Mouse (Mus musculus) stomach, embryonic 15.5 days (tissue): ENCODE results near the gene Galr2. TPM values are rescaled to one million over a fixed set of nuclear protein-coding genes. Genes with fewer than 3 reads are reported as not detected.

ENCODE experiments used
- ATAC-seq: fragments of 200-750 bp; cut with Nextera tagmentation; 2 replicates; pipeline ENCODE4 v1.8.0; 2017; ENCODE audit warnings: low read depth, moderate number of reproducible peaks, moderate TSS enrichment; ENCODE audit not compliant: insufficient read depth, low FRiP score
- H3K27ac ChIP-seq: fragments of 300-500 bp; sonication (generic); 2 replicates; pipeline ENCODE4 v1.5.1; 2015; ENCODE audit warnings: mild to moderate bottlenecking, inconsistent platforms
- H3K27me3 ChIP-seq: fragments of 300-500 bp; sonication (generic); replicated peaks from 2 replicates; pipeline ENCODE4 v1.6.1; 2015; ENCODE audit warnings: inconsistent platforms
- H3K36me3 ChIP-seq: fragments of 300-500 bp; sonication (generic); 2 replicates; pipeline ENCODE4 v1.6.1; 2015; ENCODE audit warnings: inconsistent platforms
- H3K4me1 ChIP-seq: fragments of 300-500 bp; sonication (generic); 2 replicates; pipeline ENCODE4 v1.6.1; 2015; ENCODE audit warnings: inconsistent platforms
- H3K4me2 ChIP-seq: fragments of 300-500 bp; sonication (generic); 2 replicates; pipeline ENCODE4 v1.6.1; 2015; ENCODE audit warnings: mild to moderate bottlenecking, inconsistent platforms
- H3K4me3 ChIP-seq: fragments of 300-500 bp; sonication (generic); replicated peaks from 2 replicates; pipeline ENCODE4 v1.5.1; 2015; ENCODE audit warnings: inconsistent platforms
- H3K9ac ChIP-seq: fragments of 300-500 bp; sonication (generic); 2 replicates; pipeline ENCODE4 v1.6.1; 2015; ENCODE audit warnings: inconsistent platforms
- H3K9me3 ChIP-seq: fragments of 300-500 bp; sonication (generic); 2 replicates; pipeline ENCODE4 v1.6.1; 2016; ENCODE audit warnings: inconsistent platforms
- WGBS: fragments of 180-500 bp; shearing (Covaris S2); methylation state at CpG from one replicate; pipeline ENCODE4 v1.1.7; 2015; 5-methylcytosine and 5-hydroxymethylcytosine counted together
- polyA plus RNA-seq: library from polyadenylated mRNA; unstranded; fragments of >200 nt; fragmentation: Nextera tagmentation; extraction: Ambion mirVana; gene quantifications from 2 replicates; pipeline ENCODE4 v1.2.1, GENCODE M21; 2015

Gene Galr2
- 0.15 and 0.35 TPM in 2 replicates for polyA plus RNA-seq

DNA sequence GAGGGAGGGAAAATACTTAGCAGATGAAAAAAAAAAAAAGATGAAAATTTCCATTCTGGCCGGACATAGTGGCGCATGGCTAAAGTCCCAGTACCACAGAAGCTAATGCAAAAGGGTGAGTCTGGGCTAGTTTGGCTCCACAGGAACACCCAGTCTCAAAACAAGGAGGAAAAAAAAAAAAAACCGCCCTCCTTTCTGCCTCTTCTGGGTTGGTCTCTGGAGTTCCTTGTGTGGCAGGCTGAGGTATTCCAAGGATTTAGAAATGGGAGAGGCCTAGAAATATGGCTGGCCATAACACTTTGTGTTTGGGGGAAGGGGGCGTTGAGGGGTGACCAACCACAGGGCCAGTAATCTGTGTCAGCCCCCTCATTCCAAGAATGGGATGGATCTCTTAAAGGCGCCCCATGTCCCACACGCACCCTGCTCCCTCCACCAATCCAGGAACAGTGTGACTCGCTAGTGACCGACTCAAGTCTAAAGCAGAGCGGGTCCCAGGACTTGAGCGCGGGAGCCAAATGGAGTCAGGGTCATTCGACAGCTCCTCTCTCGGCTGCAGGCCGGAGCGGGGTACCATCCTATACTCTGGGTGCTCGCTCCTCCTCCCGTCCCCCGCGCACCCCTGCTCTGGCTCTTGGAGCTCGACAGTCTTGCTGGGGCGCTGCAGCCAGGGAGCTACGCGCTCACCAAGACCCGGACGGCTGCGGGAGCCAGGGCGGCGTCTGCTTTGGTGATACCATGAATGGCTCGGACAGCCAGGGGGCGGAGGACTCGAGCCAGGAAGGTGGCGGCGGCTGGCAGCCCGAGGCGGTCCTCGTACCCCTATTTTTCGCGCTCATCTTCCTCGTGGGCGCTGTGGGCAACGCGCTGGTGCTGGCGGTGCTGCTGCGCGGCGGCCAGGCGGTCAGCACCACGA, at the start of gene Galr2:
Gene Galr2 (plus strand): TSS at position 189 of the 913 bp plus-strand sequence.
- H3K9me3 ChIP-seq: no peaks in the 10 kb centered on the region
- peak; percentile 21; the same call in 1 of the 2 replicates for ATAC-seq
- no peak within 1 kb of the TSS for H3K9ac ChIP-seq
- H3K4me2 ChIP-seq: peak within 1 kb of the TSS; percentile 59
- peak within 1 kb of the TSS; percentile 27 for H3K4me3 ChIP-seq
- peaks cover 22% of the 10 kb centered on the region for H3K4me1 ChIP-seq
- 8% methylated on average over 48 of the region's 48 CpGs for WGBS
- no peak within 1 kb of the TSS for H3K27ac ChIP-seq
- H3K27me3 ChIP-seq: peaks cover 51% of the 10 kb centered on the region
- no peaks in the 10 kb centered on the region for H3K36me3 ChIP-seq

DNA sequence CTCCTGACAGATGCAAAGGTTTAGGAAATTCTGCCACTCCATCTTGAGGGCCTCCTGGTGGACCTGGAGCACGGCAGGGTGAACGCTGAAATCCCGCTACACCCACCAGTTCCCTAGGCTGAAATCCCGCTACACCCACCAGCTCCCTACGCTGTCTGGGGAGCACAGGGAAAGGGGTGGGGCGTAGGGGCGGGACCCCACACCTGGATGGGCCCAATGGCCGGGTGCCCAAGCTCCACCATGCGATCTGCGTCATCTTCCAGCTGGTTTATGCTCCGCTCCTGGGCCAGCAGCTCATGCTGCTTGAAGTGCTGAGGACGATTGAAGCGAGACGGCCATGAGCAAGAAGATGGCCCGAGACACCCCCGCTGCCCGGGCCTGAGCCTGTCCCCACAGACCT, 48.3 kb upstream of the Galr2 start:
- Histone ChIP-seq H3K9ac (no peak overlapping the region), H3K27ac (no peak overlapping the region), H3K4me3 (no peak overlapping the region), H3K4me1 (peaks cover 24% of the 10 kb centered on the region), H3K9me3 (no peaks in the 10 kb centered on the region), H3K4me2 (0 out of 2 replicates have a peak overlapping the region, but pooled peaks have one; percentile 5), H3K27me3 (no peaks in the 10 kb centered on the region), H3K36me3 (no peaks in the 10 kb centered on the region)
- 43% methylated on average over 17 of the region's 17 CpGs for WGBS
- no peak for ATAC-seq

DNA sequence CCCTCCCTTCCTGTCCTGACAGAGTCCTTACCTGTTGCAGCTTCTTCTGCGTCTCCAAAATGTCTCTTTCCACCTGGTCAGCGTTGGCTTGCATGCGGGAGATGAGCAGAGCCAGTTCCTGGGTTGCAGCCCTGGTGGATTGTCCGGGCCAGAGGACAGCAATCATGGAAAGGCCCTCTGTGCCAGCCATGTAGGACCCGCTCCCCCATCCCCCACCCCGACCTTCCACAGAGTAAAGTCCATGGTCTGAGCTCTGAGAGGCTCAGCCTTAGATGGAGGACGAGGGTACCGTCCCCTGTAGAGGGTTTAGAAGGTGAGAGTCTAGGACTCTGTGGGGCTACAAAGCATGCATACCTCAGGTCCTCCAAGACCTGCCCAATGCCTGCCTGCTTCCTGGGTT, 45.8 kb upstream of the Galr2 start:
- no peak for ATAC-seq
- Histone ChIP-seq H3K36me3 (no peaks in the 10 kb centered on the region), H3K27ac (no peak overlapping the region), H3K9me3 (no peaks in the 10 kb centered on the region), H3K4me3 (no peak overlapping the region), H3K4me2 (no peak overlapping the region), H3K9ac (no peak overlapping the region), H3K27me3 (no peaks in the 10 kb centered on the region), H3K4me1 (peaks cover 14% of the 10 kb centered on the region)
- 85% methylated on average over 8 of the region's 8 CpGs for WGBS

DNA sequence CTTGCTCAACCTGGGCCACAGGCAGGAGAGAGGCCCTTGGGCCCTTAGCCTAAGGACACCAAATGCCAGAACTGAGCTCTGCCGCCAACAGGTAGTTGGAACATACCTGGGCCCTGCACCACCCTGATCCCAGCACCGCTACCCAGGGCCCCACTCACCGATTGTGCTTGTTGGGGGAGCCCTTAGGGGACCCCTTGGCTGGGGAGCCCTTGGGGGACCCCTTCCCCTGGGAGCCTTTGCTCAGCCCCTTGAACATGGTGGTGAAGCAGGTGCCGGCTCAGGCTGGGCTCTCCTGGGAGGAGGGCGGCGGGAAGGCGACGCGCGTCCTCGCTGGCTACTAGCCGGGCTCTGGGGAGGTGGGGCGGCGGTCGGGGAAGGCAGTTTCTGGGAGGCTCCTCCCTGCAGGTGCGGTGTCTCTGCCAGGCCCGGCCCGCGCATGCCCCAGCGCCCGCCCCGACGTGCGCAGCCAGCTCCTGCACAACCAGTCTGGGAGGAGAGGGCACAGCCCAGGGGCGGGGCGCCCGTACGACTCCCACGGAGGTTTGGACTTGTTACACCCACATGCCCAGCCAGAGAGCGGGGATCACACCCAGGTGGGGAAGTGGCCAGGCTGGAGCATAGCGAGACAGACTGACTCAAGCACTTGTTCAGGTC, 42.9 kb upstream of the Galr2 start, which contains the start of gene Evpl:
Gene Evpl (minus strand): TSS at position 336 of the 654 bp plus-strand sequence.
- Histone ChIP-seq H3K9ac (no peak within 1 kb of the TSS), H3K4me3 (peak within 1 kb of the TSS; percentile 40), H3K4me2 (peak within 1 kb of the TSS; percentile 47), H3K9me3 (no peaks in the 10 kb centered on the region), H3K36me3 (0 out of 2 replicates have a peak, but pooled peaks cover 2% of the 10 kb centered on the region), H3K4me1 (peaks cover 3% of the 10 kb centered on the region), H3K27me3 (no peaks in the 10 kb centered on the region), H3K27ac (peak within 1 kb of the TSS; percentile 60)
- ATAC-seq: peak; percentile 93
- WGBS: 14% methylated on average over 26 of the region's 31 CpGs

DNA sequence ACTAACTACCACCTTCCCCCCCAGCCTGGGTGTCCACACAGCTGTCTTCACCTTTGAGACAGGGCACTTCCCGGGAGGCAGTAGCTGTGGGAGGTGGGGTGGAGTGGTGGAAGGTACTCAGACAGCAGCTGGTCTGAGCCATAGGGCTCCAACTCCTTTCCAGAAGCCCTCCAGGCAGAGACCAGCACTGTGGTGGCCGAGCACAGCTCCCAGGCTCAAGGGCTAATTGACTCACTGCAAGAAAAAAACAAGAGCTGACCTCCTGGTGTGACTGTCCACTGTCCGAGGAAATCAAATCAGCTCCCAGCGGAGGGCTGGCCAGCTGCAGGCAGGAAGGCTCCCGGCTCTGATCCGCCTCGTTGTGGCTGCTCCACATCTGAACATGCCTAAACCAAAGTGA, 40.9 kb upstream of the Galr2 start:
- ATAC-seq: no peak
- H3K9ac ChIP-seq: no peak overlapping the region
- no peaks in the 10 kb centered on the region for H3K27me3 ChIP-seq
- no peak overlapping the region for H3K27ac ChIP-seq
- H3K4me2 ChIP-seq: no peak overlapping the region
- H3K4me3 ChIP-seq: no peak overlapping the region
- WGBS: 46% methylated on average over 7 of the region's 7 CpGs
- H3K4me1 ChIP-seq: no peaks in the 10 kb centered on the region; the same call in 1 of the 2 replicates
- 0 out of 2 replicates have a peak, but pooled peaks cover 10% of the 10 kb centered on the region for H3K36me3 ChIP-seq
- H3K9me3 ChIP-seq: no peaks in the 10 kb centered on the region

DNA sequence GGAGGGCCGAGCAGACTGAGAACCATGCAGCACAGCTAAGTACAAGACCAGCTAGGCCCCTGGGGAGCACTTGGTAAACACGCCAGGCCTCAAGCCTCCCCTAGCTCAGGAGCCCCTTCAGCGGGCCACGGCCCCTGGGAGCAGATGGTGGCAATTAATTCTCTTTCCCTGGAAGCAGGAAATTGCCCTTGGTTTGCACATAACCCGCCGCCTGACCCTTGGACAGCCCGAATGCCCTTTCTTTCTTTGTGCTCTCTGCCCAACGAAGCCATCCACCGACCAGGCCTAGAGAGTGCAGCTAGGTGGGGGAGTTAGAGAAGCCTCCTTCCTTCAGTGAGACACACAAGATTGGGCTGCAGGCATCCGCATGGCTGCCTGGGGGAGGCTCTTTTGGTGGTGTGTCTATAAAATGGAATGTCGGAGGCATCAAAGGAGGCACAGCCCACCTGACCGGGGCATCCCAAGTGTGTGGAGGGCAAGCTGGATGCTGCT, 38.9 kb upstream of the Galr2 start:
- no peaks in the 10 kb centered on the region for H3K27me3 ChIP-seq
- H3K9me3 ChIP-seq: no peaks in the 10 kb centered on the region
- peaks cover 29% of the 10 kb centered on the region for H3K36me3 ChIP-seq
- H3K4me3 ChIP-seq: no peak overlapping the region
- no peak for ATAC-seq
- H3K4me1 ChIP-seq: no peaks in the 10 kb centered on the region; the same call in 1 of the 2 replicates
- 44% methylated on average over 12 of the region's 12 CpGs for WGBS
- H3K27ac ChIP-seq: no peak overlapping the region
- no peak overlapping the region for H3K9ac ChIP-seq
- H3K4me2 ChIP-seq: no peak overlapping the region

DNA sequence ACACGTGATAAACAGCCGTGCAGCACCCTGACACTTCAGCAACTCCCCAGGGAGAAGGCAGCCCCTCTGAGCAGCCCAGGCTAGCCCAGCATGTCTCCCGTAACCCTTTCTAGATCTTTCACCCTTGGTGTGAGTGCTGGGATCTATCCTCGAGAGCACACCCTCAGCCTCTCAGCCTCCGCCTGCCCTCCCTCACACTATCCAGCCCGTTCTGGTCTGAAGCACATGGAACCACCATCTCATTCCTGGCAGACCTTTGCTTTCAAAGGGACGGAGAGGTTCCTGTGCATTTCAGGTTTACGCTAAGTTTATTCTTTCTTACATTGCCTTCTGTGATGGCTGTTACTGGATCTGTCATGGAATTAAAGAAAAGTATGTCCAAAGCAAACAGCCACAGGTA, 36.2 kb upstream of the Galr2 start:
- H3K27ac ChIP-seq: no peak overlapping the region
- H3K4me1 ChIP-seq: no peaks in the 10 kb centered on the region; the same call in 1 of the 2 replicates
- peaks cover 49% of the 10 kb centered on the region for H3K36me3 ChIP-seq
- H3K4me3 ChIP-seq: no peak overlapping the region
- WGBS: 71% methylated on average over 8 of the region's 8 CpGs
- no peaks in the 10 kb centered on the region for H3K27me3 ChIP-seq
- no peaks in the 10 kb centered on the region for H3K9me3 ChIP-seq
- ATAC-seq: no peak
- no peak overlapping the region for H3K9ac ChIP-seq
- H3K4me2 ChIP-seq: no peak overlapping the region

DNA sequence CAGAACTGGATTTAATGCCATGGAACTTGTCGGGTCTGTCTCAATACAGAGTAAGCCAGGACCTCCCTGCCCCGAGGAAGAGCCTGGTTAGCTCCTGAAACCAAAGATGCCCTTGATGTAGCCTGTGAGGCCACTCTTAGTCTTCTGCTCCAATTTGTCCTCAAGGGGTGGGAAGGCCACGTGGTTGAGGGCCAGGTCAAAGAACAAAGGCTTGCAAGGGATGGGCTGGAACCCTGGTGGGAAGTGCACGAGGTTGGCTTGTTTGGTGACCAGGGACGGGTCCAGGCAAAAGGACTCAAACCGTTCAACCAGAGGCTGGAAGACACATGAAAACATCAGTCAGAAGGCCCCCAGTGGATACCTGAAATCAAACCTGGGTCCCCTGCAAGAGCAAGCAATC, 35.1 kb upstream of the Galr2 start:
- H3K4me1 ChIP-seq: no peaks in the 10 kb centered on the region
- WGBS: 67% methylated on average over 6 of the region's 6 CpGs
- H3K27ac ChIP-seq: no peak overlapping the region
- H3K9ac ChIP-seq: no peak overlapping the region
- peaks cover 58% of the 10 kb centered on the region for H3K36me3 ChIP-seq
- no peak overlapping the region for H3K4me2 ChIP-seq
- H3K27me3 ChIP-seq: no peaks in the 10 kb centered on the region
- H3K9me3 ChIP-seq: no peaks in the 10 kb centered on the region
- H3K4me3 ChIP-seq: no peak overlapping the region
- ATAC-seq: no peak

DNA sequence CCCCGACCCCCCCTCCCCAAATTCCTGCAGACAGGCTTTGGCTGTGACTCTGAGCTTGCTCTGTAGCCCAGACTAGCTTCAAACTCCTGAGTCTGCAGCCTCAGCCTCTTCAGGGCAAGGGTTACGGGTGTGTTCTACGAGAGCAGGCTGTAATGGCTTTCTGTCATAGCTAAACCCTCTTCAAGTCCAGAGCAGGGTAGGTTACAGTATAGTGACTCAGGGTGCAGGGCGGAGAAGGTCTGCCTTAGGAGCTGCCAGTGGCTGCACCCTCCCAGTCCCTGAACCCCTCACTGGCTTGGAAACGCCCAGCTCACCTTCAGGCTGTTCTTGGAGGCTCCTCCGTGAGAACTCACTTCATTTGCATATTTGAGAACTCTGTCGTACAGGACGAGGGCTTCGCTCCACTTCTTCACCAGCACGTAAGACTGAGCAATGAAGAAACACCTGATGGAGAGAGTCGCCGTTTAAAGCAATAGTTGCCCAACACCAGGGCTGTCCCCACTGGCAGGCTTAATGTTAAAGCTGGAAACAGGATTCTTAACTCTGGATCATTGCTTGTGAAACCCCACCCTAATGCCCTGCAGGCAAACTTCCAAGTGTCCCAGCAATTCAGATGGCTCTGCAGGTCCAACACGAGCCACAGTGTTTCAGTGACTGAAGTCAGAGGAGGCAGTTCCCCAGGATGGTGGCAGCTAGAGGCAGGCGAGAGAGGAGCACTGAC, 33.1 kb upstream of the Galr2 start:
- WGBS: 76% methylated on average over 14 of the region's 14 CpGs
- Histone ChIP-seq H3K27ac (no peak overlapping the region), H3K4me2 (no peak overlapping the region), H3K4me1 (no peaks in the 10 kb centered on the region), H3K36me3 (peaks cover 75% of the 10 kb centered on the region), H3K27me3 (no peaks in the 10 kb centered on the region), H3K9ac (no peak overlapping the region), H3K4me3 (no peak overlapping the region), H3K9me3 (no peaks in the 10 kb centered on the region)
- ATAC-seq: no peak

DNA sequence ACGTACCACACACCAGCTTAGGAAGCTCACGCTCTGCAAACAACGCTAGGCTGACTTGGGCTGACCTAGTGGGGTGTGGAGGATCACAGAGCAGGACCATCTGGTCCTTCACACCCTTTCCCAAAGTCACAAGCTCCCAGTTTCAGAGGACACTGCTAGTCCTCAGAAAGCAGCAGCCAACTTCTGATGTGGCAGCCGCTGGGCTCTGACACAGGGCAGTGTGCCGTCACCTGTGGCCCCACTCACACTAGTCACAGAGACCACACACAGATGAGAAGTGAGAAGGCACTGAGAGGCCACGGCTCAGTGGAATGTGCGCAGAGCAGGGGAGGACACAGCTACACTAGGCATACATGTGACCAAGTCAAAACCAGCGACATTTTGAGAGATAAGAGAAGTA, 29.8 kb upstream of the Galr2 start:
- Histone ChIP-seq H3K9me3 (no peaks in the 10 kb centered on the region), H3K4me2 (no peak overlapping the region), H3K27me3 (no peaks in the 10 kb centered on the region), H3K36me3 (peaks cover 79% of the 10 kb centered on the region), H3K27ac (no peak overlapping the region), H3K4me3 (no peak overlapping the region), H3K4me1 (no peaks in the 10 kb centered on the region), H3K9ac (no peak overlapping the region)
- 88% methylated on average over 8 of the region's 8 CpGs for WGBS
- ATAC-seq: no peak

DNA sequence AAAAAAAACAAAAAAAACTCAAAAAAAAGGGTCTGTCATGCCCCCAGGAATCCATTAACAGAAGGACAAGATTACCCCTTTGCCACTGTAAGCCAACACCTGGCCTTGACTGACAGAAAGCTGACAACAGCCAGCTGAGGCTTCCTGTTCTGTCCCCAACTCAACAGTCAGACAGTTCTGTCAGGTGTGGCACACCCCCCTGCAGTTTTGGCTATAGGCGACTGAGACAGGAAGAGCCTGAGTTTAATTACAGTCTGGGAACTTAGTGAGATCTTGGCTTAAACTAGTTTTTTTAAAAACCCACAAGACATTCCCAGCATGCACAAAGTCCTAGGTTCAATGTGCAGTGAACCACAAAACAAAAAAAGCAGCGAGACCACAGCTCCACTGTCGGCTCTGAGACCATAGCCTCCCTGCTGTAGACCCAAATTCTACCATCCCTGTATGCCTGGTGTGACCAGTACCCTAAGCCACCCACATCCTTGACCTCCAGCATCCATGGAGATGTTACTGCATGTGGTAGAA, 27.6 kb upstream of the Galr2 start:
- no peaks in the 10 kb centered on the region for H3K27me3 ChIP-seq
- H3K4me2 ChIP-seq: no peak overlapping the region
- H3K36me3 ChIP-seq: peaks cover 70% of the 10 kb centered on the region
- H3K9ac ChIP-seq: no peak overlapping the region
- no peak for ATAC-seq
- WGBS: 84% methylated on average over 3 of the region's 3 CpGs
- H3K9me3 ChIP-seq: no peaks in the 10 kb centered on the region
- H3K4me3 ChIP-seq: no peak overlapping the region
- H3K4me1 ChIP-seq: no peaks in the 10 kb centered on the region; the same call in 1 of the 2 replicates
- no peak overlapping the region for H3K27ac ChIP-seq
